Mouse (Mus musculus) liver, embryonic 16.5 days (tissue): ENCODE results near the gene Gm11939. TPM values are rescaled to one million over a fixed set of nuclear protein-coding genes. Genes with fewer than 3 reads are reported as not detected.

Experiments used
- ATAC-seq: fragments of 200-750 bp; cut with Nextera tagmentation; 2 replicates; pipeline ENCODE4 v1.8.0; 2017; ENCODE audit warnings: low read depth, mild to moderate bottlenecking, moderate number of reproducible peaks, moderate library complexity
- H3K27ac ChIP-seq: fragments of 300-500 bp; sonication (generic); 2 replicates; pipeline ENCODE4 v1.5.1; 2014; ENCODE audit warnings: mild to moderate bottlenecking, low read length
- H3K27me3 ChIP-seq: fragments of 300-500 bp; sonication (generic); 2 replicates; pipeline ENCODE4 v1.6.1; 2014; ENCODE audit warnings: low read depth, low read length, mixed read lengths; ENCODE audit not compliant: control insufficient read depth, insufficient read depth
- H3K36me3 ChIP-seq: fragments of 300-500 bp; sonication (generic); 2 replicates; pipeline ENCODE4 v1.6.1; 2014; ENCODE audit warnings: mild to moderate bottlenecking; ENCODE audit not compliant: control insufficient read depth, insufficient read depth
- H3K4me1 ChIP-seq: fragments of 300-500 bp; sonication (generic); 2 replicates; pipeline ENCODE4 v1.6.1; 2014; ENCODE audit warnings: low read depth, low read length, mixed read lengths; ENCODE audit not compliant: control insufficient read depth
- H3K4me2 ChIP-seq: fragments of 300-500 bp; sonication (generic); 2 replicates; pipeline ENCODE4 v1.6.1; 2014; ENCODE audit warnings: low read depth, low read length, mixed read lengths
- H3K4me3 ChIP-seq: fragments of 300-500 bp; sonication (generic); 2 replicates; pipeline ENCODE4 v1.5.1; 2014; ENCODE audit warnings: low read depth, mild to moderate bottlenecking, low read length
- H3K9ac ChIP-seq: fragments of 300-500 bp; sonication (generic); 2 replicates; pipeline ENCODE4 v1.6.1; 2014; ENCODE audit warnings: low read depth, low read length
- H3K9me3 ChIP-seq: fragments of 300-500 bp; sonication (generic); replicated peaks from 2 replicates; pipeline ENCODE4 v1.6.1; 2016; ENCODE audit warnings: low read length; ENCODE audit not compliant: control insufficient read depth
- WGBS: fragments of 180-500 bp; shearing (Covaris S2); extraction: QIAGEN DNeasy Blood & Tissue Kit; methylation state at CpG from one replicate; pipeline ENCODE4 v1.1.7; 2014; ENCODE audit not compliant: insufficient replicate concordance; 5-methylcytosine and 5-hydroxymethylcytosine counted together
- polyA plus RNA-seq: library from polyadenylated mRNA; unstranded; fragments of >200 nt; fragmentation: Nextera tagmentation; extraction: Ambion mirVana; gene quantifications from 2 replicates; pipeline ENCODE4 v1.2.1, GENCODE M21; 2015

The Gm11939 gene
- polyA plus RNA-seq, 1 experiment from 2014 or later = not detected

DNA sequence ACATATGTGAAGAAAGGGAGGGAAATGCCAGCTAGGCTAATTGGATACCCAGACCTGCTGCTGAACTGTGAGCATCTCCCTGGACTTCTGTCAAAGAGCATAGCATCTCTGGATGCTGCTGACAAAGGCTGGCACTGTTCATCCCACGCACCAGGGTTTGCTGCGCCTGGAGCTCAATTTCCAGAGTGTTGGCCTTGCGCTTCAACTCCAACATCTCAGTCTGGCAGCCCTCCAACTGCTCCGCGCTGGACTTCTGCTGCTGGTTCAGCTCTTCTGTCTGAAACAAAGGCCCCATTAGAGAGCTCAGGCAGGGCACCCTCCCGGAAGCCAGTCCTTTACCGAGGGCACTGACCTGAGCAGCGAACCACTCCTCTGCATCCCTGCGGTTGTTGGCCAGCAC is 19.5 kb downstream of the Gm11939 start:
- Histone ChIP-seq H3K9ac (no peak overlapping the region), H3K4me3 (no peak overlapping the region), H3K4me1 (no peaks in the 10 kb centered on the region), H3K4me2 (no peak overlapping the region), H3K27ac (no peak overlapping the region), H3K9me3 (no peaks in the 10 kb centered on the region), H3K27me3 (no peaks in the 10 kb centered on the region), H3K36me3 (no peaks in the 10 kb centered on the region)
- no peak for ATAC-seq
- WGBS = 64% methylated on average over 9 of the region's 9 CpGs

DNA sequence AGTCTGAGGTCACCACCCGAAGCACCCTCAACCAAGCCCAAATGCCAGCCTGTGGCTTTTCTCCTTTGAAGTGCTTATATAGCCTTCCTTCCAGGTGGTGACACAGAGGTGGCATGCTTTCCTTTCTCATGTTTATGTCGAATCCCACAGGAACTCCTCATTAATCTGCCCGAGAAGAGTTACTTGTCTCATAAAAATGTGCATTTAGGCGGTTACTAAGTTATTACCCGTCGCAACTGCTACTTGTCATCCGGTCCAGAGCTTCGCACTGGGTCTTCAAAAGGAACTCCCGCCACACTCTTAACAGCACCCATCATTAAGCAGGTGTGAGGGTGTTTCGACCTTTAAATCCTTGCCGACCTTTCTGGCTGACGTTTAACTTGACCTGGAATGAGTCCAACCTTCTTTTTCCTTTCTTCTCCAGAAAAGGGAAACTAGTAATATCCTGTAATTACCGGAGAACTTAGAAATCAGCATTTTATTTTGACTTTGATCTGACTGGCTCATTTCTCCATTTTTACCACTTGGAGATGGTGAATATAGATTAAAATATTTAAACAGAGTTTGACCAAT is 37.9 kb downstream of the Gm11939 start, which contains the start of gene Krt39:
Krt39 (minus strand) TSS at position 51 of the 573 bp plus-strand sequence.
- ATAC-seq = no peak
- Histone ChIP-seq H3K9ac (no peak within 1 kb of the TSS), H3K4me2 (no peak within 1 kb of the TSS), H3K27me3 (no peaks in the 10 kb centered on the region), H3K27ac (no peak within 1 kb of the TSS), H3K4me3 (no peak within 1 kb of the TSS), H3K36me3 (no peaks in the 10 kb centered on the region), H3K9me3 (no peaks in the 10 kb centered on the region), H3K4me1 (no peaks in the 10 kb centered on the region)
- WGBS = 65% methylated on average over 13 of the region's 13 CpGs

GRCm38 (mm10) chr11:99514098-99514497 is 45.2 kb downstream of the Gm11939 start:
- Histone ChIP-seq H3K27ac (no peak overlapping the region), H3K9ac (no peak overlapping the region), H3K4me2 (no peak overlapping the region), H3K4me3 (no peak overlapping the region), H3K27me3 (no peaks in the 10 kb centered on the region), H3K36me3 (no peaks in the 10 kb centered on the region), H3K9me3 (no peaks in the 10 kb centered on the region), H3K4me1 (no peaks in the 10 kb centered on the region)
- ATAC-seq = no peak
- WGBS = 63% methylated on average over 8 of the region's 8 CpGs

Other genes starting within 250 kb of the Gm11939 start
- not detected in 2 replicates for gene Krt25, start 236.5 kb downstream of the Gm11939 start, polyA plus RNA-seq
- gene Krt26, start 221.5 kb downstream of the Gm11939 start, polyA plus RNA-seq = not detected in 2 replicates
- gene Krt27, start 208.4 kb downstream of the Gm11939 start, polyA plus RNA-seq = not detected in 2 replicates
- gene Krt28, start 184.6 kb downstream of the Gm11939 start, polyA plus RNA-seq = 0.06 TPM in 1 of 2 replicates, not detected in the other
- gene Krt10, start 170.1 kb downstream of the Gm11939 start, polyA plus RNA-seq = 2.9 and 3.0 TPM in 2 replicates
- gene Krt12, start 137.2 kb downstream of the Gm11939 start, polyA plus RNA-seq = 0.05 TPM in 1 of 2 replicates, not detected in the other
- 33.8 and 34.8 TPM in 2 replicates for gene Krt20, start 121.3 kb downstream of the Gm11939 start, polyA plus RNA-seq
- gene Krt23, start 66.3 kb downstream of the Gm11939 start, polyA plus RNA-seq = 1.4 and 1.5 TPM in 2 replicates
- gene Krt39, start 38.1 kb downstream of the Gm11939 start, polyA plus RNA-seq = not detected in 2 replicates
- not detected in 2 replicates for gene Krt40, start 16.3 kb downstream of the Gm11939 start, polyA plus RNA-seq
- not detected in 2 replicates for gene Krtap3-3, start 8.6 kb downstream of the Gm11939 start, polyA plus RNA-seq
- gene Krtap3-2, start 2.6 kb downstream of the Gm11939 start, polyA plus RNA-seq = not detected in 2 replicates
- gene Krtap3-1, start 7.2 kb upstream of the Gm11939 start, polyA plus RNA-seq = not detected in 2 replicates
- gene Krtap1-5, start 21.6 kb upstream of the Gm11939 start, polyA plus RNA-seq = not detected in 2 replicates
- not detected in 2 replicates for gene Krtap1-4, start 24.2 kb upstream of the Gm11939 start, polyA plus RNA-seq
- not detected in 2 replicates for gene Krtap1-3, start 31.9 kb upstream of the Gm11939 start, polyA plus RNA-seq
- not detected in 2 replicates for gene Krtap9-3, start 38.6 kb upstream of the Gm11939 start, polyA plus RNA-seq
- gene Gm11938, start 43.8 kb upstream of the Gm11939 start, polyA plus RNA-seq = not detected in 2 replicates
- not detected in 2 replicates for gene Gm11937, start 50.7 kb upstream of the Gm11939 start, polyA plus RNA-seq
- not detected in 2 replicates for gene Krtap2-4, start 55.4 kb upstream of the Gm11939 start, polyA plus RNA-seq
- not detected in 2 replicates for gene Gm11562, start 61.0 kb upstream of the Gm11939 start, polyA plus RNA-seq
- not detected in 2 replicates for gene Krtap4-1, start 68.8 kb upstream of the Gm11939 start, polyA plus RNA-seq
- not detected in 2 replicates for gene Krtap4-2, start 75.6 kb upstream of the Gm11939 start, polyA plus RNA-seq
- gene Krtap4-7, start 84.6 kb upstream of the Gm11939 start, polyA plus RNA-seq = not detected in 2 replicates
- gene Gm11555, start 90.8 kb upstream of the Gm11939 start, polyA plus RNA-seq = not detected in 2 replicates
- gene Gm11563, start 99.5 kb upstream of the Gm11939 start, polyA plus RNA-seq = not detected in 2 replicates
- not detected in 2 replicates for gene Krtap4-6, start 106.5 kb upstream of the Gm11939 start, polyA plus RNA-seq
- gene Gm14190, start 131.3 kb upstream of the Gm11939 start, polyA plus RNA-seq = not detected in 2 replicates
- gene Gm14180, start 174.8 kb upstream of the Gm11939 start, polyA plus RNA-seq = not detected in 2 replicates
- gene Gm11595, start 213.4 kb upstream of the Gm11939 start, polyA plus RNA-seq = not detected in 2 replicates
- gene Krtap4-8, start 221.2 kb upstream of the Gm11939 start, polyA plus RNA-seq = not detected in 2 replicates
- gene Krtap4-9, start 225.7 kb upstream of the Gm11939 start, polyA plus RNA-seq = not detected in 2 replicates
- gene Gm11596, start 234.0 kb upstream of the Gm11939 start, polyA plus RNA-seq = not detected in 2 replicates
- gene Gm11569, start 239.5 kb upstream of the Gm11939 start, polyA plus RNA-seq = not detected in 2 replicates
- not detected in 2 replicates for gene Gm11554, start 245.0 kb upstream of the Gm11939 start, polyA plus RNA-seq